Mouse (Mus musculus): ENCODE measurements around the gene Prrx1. TPM values are rescaled to one million over a fixed set of nuclear protein-coding genes. Genes with fewer than 3 reads are reported as not detected.

The Prrx1 gene
- total RNA-seq, 2 experiments from 2014 or later = 0.42 TPM; not detected in 1

DNA sequence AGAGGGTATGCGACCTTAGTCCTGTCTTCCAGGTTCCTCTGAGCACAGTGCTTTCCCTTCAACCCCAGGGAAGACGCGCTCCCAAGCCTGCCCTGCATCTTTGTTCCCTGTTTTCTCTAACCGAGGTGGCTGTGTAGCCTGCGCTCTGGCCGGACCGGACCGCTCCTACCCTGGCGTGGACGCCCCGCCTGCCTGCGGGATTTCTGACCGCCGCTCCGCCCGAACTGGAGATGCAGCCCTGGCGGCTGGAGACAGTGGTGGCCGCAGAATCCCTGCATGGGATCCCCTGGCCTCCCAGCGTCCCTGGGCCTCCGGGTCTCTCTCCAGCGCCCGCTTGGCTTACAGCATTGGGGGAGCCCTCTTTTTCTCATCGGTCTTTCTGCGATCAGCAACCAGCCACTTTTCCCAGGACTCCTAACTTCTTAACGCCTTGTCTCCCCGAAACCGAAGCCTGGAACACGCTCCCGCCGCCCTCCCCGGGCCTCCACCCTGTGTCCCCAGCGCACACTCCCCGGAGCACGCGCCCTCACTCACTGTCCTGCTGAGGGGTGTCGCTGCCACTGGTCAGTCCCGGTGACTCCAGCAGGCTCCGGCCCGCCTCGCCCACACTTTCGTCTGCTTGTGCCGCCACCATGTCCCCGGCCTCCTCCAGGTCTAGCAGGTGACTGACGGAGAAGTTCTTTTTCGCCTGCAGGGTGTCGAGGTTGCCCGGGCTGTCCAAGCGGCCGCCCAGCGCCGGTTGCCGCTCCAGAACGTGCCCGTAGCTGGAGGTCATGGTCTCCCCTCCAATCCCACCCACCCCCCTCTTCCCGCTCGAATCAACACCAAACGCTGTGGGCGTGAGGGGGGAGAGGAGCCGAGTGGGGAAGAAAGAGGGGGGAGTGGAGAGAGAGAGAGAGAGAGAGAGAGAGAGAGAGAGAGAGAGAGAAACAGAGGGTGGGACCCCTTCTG is 1.4 kb downstream of the Prrx1 start:
- ATAC-seq (replicated peaks; ENCODE audit: low FRiP score, poor library complexity, severe bottlenecking) = no peak

GRCm38 (mm10) chr1:163311006-163311836 is 2.3 kb downstream of the Prrx1 start:
- ATAC-seq (replicated peaks; ENCODE audit: low FRiP score, poor library complexity, severe bottlenecking) = no peak

DNA sequence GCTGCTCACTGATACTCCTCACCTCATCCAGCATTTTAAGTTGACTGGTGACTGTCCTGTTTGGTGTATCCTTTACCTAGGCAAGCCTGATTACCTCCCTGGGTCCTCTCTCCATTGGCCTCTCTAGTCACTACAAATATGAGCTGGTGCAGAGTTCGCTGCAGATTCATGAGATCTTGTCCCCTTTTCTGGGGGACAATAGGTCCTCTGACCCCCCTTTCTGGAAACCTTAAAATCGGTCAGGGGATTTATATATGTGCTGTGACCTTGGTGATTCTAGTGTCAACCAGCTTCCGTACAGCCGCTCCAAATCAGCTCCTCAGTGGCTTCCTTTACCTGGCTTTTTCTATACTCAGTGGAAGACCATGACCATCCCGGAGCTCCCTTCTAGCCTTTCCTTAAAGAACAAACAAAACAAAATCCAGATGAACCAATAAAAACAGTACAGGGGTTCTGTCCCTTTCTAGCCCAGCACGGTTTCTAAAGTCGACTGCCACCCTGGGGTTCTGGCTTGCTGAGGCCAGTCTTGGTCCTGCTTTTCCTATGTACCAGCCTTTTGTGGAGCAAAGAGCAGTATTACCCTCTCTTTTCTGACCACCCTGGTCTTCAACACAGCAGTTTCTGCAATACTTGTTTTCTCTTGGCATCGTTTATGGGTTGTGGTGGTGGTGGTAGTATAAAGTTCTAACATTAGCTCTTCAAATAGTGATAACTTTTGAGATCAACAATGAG is 3.3 kb downstream of the Prrx1 start:
- no peak for ATAC-seq (replicated peaks; ENCODE audit: low FRiP score, poor library complexity, severe bottlenecking)

- no peak for ATAC-seq (replicated peaks; ENCODE audit: low FRiP score, poor library complexity, severe bottlenecking)
These were observed 4.0 kb downstream of the Prrx1 start for GRCm38 (mm10) chr1:163309466-163309865.

GRCm38 (mm10) chr1:163308631-163309030 is 4.9 kb downstream of the Prrx1 start:
- no peak for ATAC-seq (replicated peaks; ENCODE audit: low FRiP score, poor library complexity, severe bottlenecking)

DNA sequence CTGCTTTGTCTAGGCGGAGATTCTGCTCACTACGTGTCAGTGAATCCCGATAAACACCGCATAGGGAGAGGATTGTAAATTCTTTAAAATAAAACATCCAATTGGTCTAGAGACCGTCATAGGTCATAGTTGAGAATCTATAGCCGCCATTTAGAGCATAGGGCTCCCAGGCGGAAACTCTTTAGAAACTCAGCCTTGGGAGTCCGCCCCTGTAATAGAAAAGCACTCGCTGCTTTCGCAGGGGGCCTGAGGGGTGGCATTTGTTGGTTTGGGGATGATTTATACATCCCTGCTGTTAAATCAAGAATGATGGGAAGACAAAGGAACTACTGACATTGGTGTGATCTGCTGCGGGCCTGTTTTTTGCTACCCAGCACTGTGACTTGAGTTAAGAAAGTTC is 5.8 kb downstream of the Prrx1 start:
- ATAC-seq (replicated peaks; ENCODE audit: low FRiP score, poor library complexity, severe bottlenecking) = no peak

DNA sequence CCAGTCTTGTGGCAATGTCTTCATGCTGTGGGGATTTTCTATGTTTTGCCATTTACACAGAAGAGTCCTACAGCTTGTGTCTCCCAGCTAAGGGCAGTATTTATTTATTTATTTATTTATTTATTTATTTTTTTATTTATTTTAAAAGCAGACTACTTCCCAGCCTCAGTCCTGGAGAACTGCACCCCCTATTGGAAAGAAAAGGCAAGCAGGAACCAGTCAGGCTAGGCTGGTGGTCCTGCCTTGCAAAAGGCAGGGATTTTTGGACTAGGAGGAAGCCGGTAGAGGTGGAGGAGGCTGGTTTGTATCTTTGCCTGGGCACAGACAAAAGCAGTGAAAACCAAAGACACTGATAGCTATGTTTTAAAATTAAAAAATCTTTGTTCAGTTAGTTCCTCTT is 7.6 kb downstream of the Prrx1 start:
- ATAC-seq (replicated peaks; ENCODE audit: low FRiP score, poor library complexity, severe bottlenecking) = no peak

DNA sequence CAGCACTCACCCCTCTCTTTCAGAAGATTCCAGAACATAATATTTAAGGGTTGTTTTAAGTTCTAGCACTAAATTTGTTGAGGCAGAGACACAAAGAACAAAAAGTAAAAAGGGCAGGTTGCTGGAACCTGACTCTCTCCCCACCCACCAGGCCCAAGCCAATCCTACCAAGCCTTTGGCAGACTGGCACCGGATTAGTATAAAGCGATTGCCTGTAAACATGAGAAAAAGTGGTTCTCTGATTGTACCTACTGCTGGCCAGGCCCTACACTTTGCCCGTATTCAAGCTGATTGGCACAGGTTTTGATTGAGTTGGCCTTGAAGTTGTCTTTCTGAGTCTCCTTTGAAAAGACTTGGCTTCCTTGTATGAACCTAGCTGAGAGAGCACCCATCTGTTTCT is 8.7 kb downstream of the Prrx1 start:
- no peak for ATAC-seq (replicated peaks; ENCODE audit: low FRiP score, poor library complexity, severe bottlenecking)

- no peak for ATAC-seq (replicated peaks; ENCODE audit: low FRiP score, poor library complexity, severe bottlenecking)
These were observed 11.2 kb downstream of the Prrx1 start for GRCm38 (mm10) chr1:163302292-163302691.

GRCm38 (mm10) chr1:163293152-163293551 is 20.4 kb downstream of the Prrx1 start:
- ATAC-seq (replicated peaks; ENCODE audit: low FRiP score, poor library complexity, severe bottlenecking) = no peak

- ATAC-seq (replicated peaks; ENCODE audit: low FRiP score, poor library complexity, severe bottlenecking) = no peak
These were observed 21.6 kb downstream of the Prrx1 start for GRCm38 (mm10) chr1:163291925-163292324.

DNA sequence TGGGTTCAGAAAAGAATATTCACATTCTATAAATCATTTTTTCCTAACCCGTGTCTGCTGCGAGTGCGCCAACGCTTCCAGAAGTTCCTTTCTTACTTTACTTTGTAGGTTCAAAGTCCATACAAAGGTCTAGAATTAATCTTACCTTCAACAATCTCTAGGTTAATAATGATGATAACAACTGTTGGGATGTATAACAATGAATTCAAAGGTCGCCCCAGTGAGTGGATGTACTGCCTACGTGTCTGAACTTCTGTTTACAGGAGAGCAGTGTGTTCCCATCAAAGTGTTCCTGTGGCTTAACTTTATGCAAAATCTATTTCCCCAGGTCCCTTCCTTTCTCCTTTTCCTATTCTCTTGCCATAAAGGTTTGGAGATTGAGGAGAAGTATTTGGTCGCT is 24.4 kb downstream of the Prrx1 start:
- no peak for ATAC-seq (replicated peaks; ENCODE audit: low FRiP score, poor library complexity, severe bottlenecking)

GRCm38 (mm10) chr1:163285539-163285938 is 28.0 kb downstream of the Prrx1 start:
- no peak for ATAC-seq (replicated peaks; ENCODE audit: low FRiP score, poor library complexity, severe bottlenecking)

DNA sequence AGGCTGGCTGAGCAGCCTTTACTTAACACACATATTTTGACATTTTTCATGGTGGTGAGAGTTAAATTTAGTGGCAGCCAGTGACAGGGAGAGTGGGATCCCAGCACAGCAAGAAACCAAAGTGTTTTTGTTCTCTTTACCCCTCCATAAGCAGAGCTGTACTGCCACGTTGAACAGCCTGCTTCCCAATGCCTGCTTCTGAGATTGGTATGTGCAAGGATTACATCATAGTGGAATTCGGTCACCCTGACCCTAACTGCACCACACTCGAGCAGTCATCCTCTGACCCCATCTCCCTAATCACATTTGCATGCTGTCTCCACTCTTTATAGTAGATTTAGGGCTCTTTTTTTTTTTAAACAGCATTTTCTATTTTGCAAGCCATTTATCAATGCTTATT is 28.4 kb downstream of the Prrx1 start:
- no peak for ATAC-seq (replicated peaks; ENCODE audit: low FRiP score, poor library complexity, severe bottlenecking)

- ATAC-seq (replicated peaks; ENCODE audit: low FRiP score, poor library complexity, severe bottlenecking) = no peak
These were observed 29.4 kb downstream of the Prrx1 start for GRCm38 (mm10) chr1:163283980-163284635.

- no peak for ATAC-seq (replicated peaks; ENCODE audit: low FRiP score, poor library complexity, severe bottlenecking)
These were observed 31.9 kb downstream of the Prrx1 start for GRCm38 (mm10) chr1:163281450-163282198.

DNA sequence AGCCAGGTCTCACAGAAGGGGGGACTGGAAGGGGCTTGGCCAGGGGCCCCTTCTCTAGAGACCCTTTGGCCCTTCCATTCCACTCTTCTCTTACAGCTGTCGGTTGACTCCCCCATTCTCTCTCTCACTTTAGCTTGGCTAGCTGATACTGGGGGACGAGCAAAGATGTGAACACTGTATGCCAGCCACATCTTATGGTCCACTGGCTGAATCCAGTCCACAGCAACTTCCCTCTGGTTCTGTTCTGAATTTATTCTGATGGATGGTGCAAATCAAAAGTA is 32.7 kb downstream of the Prrx1 start:
- ATAC-seq (replicated peaks; ENCODE audit: low FRiP score, poor library complexity, severe bottlenecking) = no peak

DNA sequence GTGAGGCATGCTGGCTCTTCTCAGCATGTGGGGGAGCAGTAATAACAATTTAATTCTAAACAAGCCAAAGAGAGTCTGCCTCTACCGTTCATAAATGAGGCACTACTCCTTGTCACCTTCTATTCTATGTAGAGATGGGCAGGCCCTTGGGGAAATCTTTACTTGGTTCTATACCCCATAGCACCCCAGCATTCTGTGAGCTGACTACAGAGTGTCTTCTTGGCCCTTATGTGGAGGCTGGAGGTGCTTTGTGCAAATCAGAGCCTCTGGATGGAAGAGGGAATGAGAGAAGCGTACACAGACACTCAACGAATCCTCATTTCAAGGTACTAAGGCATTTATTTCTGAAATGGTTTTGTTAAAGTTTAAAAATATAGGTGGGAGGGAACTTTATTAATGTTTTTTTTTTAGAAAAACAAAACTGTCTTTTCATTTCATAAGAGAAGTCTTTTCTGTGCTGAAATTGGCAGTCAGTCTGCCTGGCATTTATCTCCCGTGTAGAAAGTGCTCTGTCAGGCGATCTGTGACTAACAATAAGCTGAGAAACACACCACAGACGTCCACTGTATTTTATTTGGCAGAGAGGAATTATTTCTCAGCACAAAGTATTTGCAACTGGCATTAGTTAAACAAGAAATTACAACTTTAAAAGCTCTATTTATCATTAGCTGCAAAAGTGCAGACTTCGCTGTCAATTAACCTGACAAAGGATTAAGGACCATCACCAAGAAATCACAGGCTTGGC is 33.2 kb downstream of the Prrx1 start:
- ATAC-seq (replicated peaks; ENCODE audit: low FRiP score, poor library complexity, severe bottlenecking) = no peak

GRCm38 (mm10) chr1:163277069-163277468 is 36.4 kb downstream of the Prrx1 start:
- no peak for ATAC-seq (replicated peaks; ENCODE audit: low FRiP score, poor library complexity, severe bottlenecking)

All from erythroid progenitor cell, adult 5-6 weeks (primary cell).